Mouse (Mus musculus): ENCODE data around the gene Ccdc106.

Ccdc106 gene

GRCm38 (mm10) chr7:5080815-5081214 is 60.5 kb downstream of the Ccdc106 start:
- DNase-seq (ENCODE audit: low read depth, low spot score), result no peak

- DNase-seq (ENCODE audit: low read depth, low spot score), result no peak
These were observed 60.9 kb downstream of the Ccdc106 start for GRCm38 (mm10) chr7:5081241-5081640.

GRCm38 (mm10) chr7:5081939-5082338 is 61.6 kb downstream of the Ccdc106 start:
- no peak for DNase-seq (ENCODE audit: low read depth, low spot score)

- no peak for DNase-seq (ENCODE audit: low read depth, low spot score)
These were observed 63.2 kb downstream of the Ccdc106 start for GRCm38 (mm10) chr7:5083325-5084105.

- DNase-seq (ENCODE audit: low read depth, low spot score), result no peak
These were observed 65.2 kb downstream of the Ccdc106 start for GRCm38 (mm10) chr7:5085512-5085911.

GRCm38 (mm10) chr7:5086921-5087440 is 66.6 kb downstream of the Ccdc106 start:
- no peak for DNase-seq (ENCODE audit: low read depth, low spot score)

- no peak for DNase-seq (ENCODE audit: low read depth, low spot score)
These were observed 67.5 kb downstream of the Ccdc106 start for GRCm38 (mm10) chr7:5087886-5088285.

- DNase-seq (ENCODE audit: low read depth, low spot score), result no peak
These were observed 69.5 kb downstream of the Ccdc106 start for GRCm38 (mm10) chr7:5089853-5090252.

- no peak for DNase-seq (ENCODE audit: low read depth, low spot score)
These were observed 70.8 kb downstream of the Ccdc106 start for GRCm38 (mm10) chr7:5091008-5091728.

- DNase-seq (ENCODE audit: low read depth, low spot score), result no peak
These were observed 72.0 kb downstream of the Ccdc106 start for GRCm38 (mm10) chr7:5092381-5092780.

- DNase-seq (ENCODE audit: low read depth, low spot score), result no peak
These were observed 72.6 kb downstream of the Ccdc106 start for GRCm38 (mm10) chr7:5092831-5093510.

GRCm38 (mm10) chr7:5098769-5099168 is 78.4 kb downstream of the Ccdc106 start:
- no peak for DNase-seq (ENCODE audit: low read depth, low spot score)

GRCm38 (mm10) chr7:5099796-5100195 is 79.4 kb downstream of the Ccdc106 start:
- DNase-seq (ENCODE audit: low read depth, low spot score), result no peak

GRCm38 (mm10) chr7:5101066-5101663 is 80.8 kb downstream of the Ccdc106 start:
- DNase-seq (ENCODE audit: low read depth, low spot score), result no peak

GRCm38 (mm10) chr7:5102564-5102963 is 82.2 kb downstream of the Ccdc106 start:
- no peak for DNase-seq (ENCODE audit: low read depth, low spot score)

GRCm38 (mm10) chr7:5108272-5108671 is 87.9 kb downstream of the Ccdc106 start:
- no peak for DNase-seq (ENCODE audit: low read depth, low spot score)

GRCm38 (mm10) chr7:5109301-5109700 is 88.9 kb downstream of the Ccdc106 start:
- no peak for DNase-seq (ENCODE audit: low read depth, low spot score)

Data from WW6 (cell line).